Mouse (Mus musculus): ENCODE measurements around the gene Gm20662. TPM values are rescaled to one million over a fixed set of nuclear protein-coding genes. Genes with fewer than 3 reads are reported as not detected.
A peak's percentile ranks its signal among the peaks of the same experiment; 100 is the strongest.

Gm20662 gene
- total RNA-seq, 2 experiments from 2014 or later, result 1.3 TPM; not detected in 1

- no peak for DNase-seq
- intact Hi-C loops (cut with DNase I), result no loop called here
Measured at GRCm38 (mm10) chr9:108072481-108072924, 76.4 kb downstream of the Gm20662 start.

DNA sequence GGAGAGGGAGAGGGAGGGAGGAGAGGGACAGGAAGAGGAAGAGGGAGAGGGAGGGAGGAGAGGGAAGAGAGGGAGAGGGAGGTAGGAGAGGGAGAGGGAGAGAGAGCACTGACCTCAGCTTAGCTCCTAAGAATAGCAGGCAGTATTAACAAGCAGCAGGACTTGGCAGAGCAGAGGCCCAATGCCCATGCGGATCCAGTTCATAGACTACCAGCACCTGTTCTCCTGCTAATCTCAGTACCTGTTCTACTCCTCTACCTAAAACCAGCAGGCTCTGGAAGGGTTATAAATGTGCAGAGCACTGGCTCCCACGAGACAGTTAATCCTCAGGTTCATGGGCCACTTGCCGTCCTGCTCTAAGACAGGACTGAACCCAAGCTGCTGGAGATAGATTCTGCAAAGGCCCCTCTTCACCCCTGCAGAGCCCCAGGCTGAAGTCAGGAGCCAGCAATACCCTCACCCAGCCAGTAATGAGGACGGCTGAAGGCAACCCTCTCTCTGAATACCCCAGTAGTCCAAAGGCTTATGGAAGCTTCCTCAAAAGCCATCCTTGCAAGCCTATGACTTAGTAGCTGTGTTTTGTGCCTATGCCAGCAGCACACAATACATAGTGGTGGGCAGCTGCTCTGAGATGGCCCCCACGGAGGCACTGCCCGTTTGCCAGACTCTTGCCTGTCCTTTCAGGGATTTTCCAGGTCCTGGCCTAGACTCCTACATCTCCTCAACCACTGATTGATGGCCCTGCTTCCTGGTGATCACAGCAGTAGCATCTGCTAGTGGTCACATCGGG is 77.2 kb downstream of the Gm20662 start:
- no peak for DNase-seq
- intact Hi-C loops (cut with DNase I), result no loop called here

DNA sequence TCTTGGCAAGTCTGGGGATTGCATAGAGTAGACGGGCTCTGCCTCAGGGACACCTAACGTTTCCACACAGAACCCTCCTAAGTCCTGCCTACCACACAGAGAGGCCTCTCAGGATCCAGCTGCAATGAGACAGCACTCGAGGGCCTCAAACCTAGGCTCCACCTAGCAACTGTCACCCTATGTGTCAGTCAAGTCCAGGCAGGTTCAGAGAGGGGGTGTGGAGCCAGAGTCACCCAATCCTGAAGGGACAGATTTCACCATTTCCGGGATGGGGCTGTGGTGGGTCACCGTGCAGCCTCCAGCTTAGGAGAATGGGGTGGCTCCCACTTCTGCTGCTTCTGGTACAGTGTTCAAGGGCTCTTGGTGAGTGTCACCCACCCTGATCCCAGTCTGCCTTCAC is 84.0 kb downstream of the Gm20662 start, which contains the start of gene Mst1:
Gene Mst1, plus strand, starts transcription at position 269 of the 400 bp plus-strand sequence.
- DNase-seq, result no peak
- intact Hi-C loops (cut with DNase I), result no loop called here

DNA sequence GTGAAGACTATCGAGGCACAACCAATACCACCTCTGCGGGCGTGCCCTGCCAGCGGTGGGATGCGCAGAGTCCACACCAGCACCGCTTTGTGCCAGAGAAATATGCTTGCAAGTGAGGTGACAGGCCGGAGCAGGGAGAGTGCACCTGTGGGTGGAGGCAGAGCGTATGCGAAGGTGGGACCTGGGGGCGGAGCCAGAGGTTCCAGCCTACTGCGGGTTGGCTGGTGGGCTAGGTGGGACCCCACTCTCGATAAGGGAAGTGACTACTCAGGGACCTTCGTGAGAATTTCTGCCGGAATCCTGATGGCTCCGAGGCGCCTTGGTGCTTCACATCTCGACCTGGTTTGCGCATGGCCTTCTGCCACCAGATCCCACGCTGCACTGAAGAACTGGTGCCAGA is 86.4 kb downstream of the Gm20662 start:
- intact Hi-C loops (cut with DNase I), result no loop called here
- DNase-seq, result no peak

DNA sequence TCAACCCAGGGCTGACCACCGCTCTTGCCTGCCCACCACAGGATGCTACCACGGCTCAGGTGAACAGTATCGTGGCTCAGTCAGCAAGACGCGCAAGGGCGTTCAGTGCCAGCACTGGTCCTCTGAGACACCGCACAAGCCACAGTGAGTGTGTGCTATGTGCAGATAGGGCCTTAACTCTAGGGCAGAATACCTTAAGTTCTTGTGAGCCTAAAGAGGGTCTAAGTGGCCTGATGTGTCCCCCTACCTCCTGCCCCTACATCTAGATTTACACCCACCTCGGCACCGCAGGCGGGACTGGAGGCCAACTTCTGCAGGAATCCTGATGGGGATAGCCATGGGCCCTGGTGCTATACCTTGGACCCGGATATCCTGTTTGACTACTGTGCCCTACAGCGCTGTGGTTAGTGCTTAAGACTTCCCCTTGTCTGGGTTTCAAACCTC is 86.9 kb downstream of the Gm20662 start, which contains the start of gene Rnf123:
Gene Rnf123, minus strand, starts transcription at position 359 of the 444 bp plus-strand sequence.
- DNase-seq, result no peak
- intact Hi-C loops (cut with DNase I), result no loop called here

DNA sequence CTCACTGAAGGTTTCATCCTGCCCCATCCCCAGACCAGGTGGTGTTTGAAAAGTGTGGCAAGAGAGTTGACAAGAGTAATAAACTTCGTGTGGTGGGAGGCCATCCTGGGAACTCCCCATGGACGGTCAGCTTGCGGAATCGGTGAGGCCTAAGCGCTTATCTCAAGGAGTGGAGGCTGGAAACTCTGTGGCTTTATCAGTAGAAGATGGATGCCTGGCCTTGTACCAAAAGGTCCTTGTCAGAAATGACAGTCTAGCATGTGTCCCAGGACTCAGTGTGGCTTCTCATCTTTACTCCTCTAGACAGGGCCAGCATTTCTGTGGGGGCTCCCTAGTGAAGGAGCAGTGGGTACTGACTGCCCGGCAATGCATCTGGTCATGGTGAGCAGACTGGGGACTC is 87.4 kb downstream of the Gm20662 start:
- no peak for DNase-seq
- intact Hi-C loops (cut with DNase I), result no loop called here

DNA sequence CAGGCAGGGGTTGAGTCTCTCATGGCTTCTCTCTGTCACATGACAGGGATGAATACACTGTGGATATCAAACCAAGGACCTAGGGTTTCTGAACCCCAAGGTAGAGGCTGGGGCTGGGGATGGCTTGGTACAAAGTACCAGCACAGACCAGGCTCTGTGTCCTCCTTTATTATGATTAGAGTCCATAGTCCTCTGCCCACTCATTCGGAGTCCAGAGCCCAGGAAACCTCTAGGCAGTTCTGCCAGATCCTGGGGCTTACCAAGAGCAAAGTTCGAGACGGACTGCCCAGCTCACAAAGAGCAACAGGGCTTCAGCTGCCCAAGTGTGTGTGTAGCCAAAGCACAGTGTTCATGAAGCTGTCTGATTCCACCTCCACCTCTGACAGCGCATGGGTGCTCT is 89.1 kb downstream of the Gm20662 start:
- DNase-seq, result no peak
- intact Hi-C loops (cut with DNase I), result no loop called here

DNA sequence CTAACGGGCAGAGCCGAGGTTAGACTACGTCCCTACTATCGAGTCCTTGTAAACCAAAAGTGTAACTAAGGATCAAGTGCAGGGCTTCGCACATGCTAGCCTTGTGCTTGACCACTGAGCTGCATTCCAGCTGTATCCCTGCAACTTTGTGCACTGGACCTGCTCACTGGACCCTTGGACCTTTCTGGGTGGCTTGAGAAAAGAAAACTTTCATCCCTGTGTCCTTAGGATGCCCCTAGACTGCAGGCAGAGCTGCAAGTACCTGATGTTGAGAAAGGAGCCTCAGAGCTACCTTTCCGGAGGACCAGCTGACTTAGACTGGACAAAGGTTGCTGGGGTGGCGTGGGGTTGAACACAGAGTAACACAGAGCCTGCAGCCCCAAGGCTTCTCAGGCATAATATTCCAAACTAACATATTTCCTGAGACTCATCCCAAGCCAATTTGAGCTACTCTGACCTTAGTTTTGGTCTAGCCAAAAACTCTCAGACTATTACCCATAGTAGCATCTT is 94.5 kb downstream of the Gm20662 start:
- no peak for DNase-seq
- intact Hi-C loops (cut with DNase I), result no loop called here

GRCm38 (mm10) chr9:108093586-108093985 is 97.4 kb downstream of the Gm20662 start:
- intact Hi-C loops (cut with DNase I), result no loop called here
- no peak for DNase-seq

DNA sequence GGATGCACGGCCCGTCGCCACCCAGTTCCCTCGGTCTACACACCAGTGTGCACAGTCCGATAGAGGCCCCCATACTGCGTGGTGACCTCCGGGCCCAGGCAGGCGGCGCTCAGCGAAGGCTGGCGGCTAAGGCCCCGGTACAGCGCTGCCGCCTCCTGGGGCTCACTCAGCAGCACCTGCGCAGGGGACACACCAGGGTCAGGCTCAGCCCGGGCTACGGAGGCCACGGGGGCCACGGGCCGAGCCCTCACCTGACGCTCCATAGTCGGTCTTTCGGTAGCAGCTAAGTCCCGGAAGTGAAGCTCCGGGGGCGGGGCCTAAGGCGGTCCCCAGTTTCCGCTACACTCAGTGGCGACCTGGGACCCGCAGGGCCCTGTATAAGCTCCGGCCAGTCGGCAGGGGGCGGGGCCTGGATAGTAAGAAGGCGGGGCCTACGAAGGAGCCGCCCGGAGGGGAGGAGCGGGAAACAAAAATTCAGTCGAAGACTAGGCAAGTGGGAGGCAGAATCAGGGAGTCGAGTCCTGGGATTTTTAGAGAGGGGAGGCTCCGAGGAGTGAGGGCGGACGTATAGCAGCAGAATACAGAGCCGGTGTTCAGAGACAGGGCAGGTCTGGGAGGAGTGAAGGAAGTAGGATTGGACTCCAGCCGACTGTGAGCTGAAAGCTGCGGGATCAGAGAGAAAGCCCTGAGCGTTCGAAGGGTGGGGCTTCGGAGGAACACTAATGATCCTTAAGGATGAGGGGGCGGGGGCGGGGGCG is 98.2 kb downstream of the Gm20662 start, which contains the start of gene Apeh:
Gene Apeh, minus strand, starts transcription at position 423 of the 758 bp plus-strand sequence.
- intact Hi-C loops (cut with DNase I), result no loop called here
- DNase-seq, result peak; percentile 96 to 97

Small RNA genes within 50 kb of the gene (microRNA-seq; reads per million reads assigned to microRNA genes)
- 0 reads per million in 2 experiments for gene Mir7088

Other genes starting within 250 kb of the Gm20662 start
- gene Rbm5, start 225.4 kb upstream of the Gm20662 start, total RNA-seq (2021), result 10 to 100 TPM; 57.8 to 66.6 TPM
- 10 to 100 TPM; 34.6 to 38.3 TPM for gene Rbm6, start 123.1 kb upstream of the Gm20662 start, total RNA-seq (2021)
- 1 to 10 TPM; 7.6 to 9.6 TPM for gene Mon1a, start 108.2 kb upstream of the Gm20662 start, total RNA-seq (2021)
- 1 to 10 TPM; 2.5 to 3.7 TPM for gene Mst1r, start 89.5 kb upstream of the Gm20662 start, total RNA-seq (2021)
- not detected for gene Actl11, start 67.9 kb upstream of the Gm20662 start, total RNA-seq (2021)
- under 1 TPM; 0.14 to 0.37 TPM for gene Camkv, start 60.7 kb upstream of the Gm20662 start, total RNA-seq (2021)
- 1 to 10 TPM; 3.3 to 4.0 TPM for gene Traip, start 46.2 kb upstream of the Gm20662 start, total RNA-seq (2021)
- 10 to 100 TPM; 13.4 to 15.7 TPM for gene Uba7, start 20.8 kb upstream of the Gm20662 start, total RNA-seq (2021)
- gene Gm20661, start 13.3 kb upstream of the Gm20662 start, total RNA-seq (2021), result under 1 TPM; 0.36 to 0.50 TPM
- gene Inka1, start 10.5 kb upstream of the Gm20662 start, total RNA-seq (2021), result 10 to 100 TPM; 23.3 to 28.0 TPM
- 1 to 10 TPM; 2.0 TPM for gene Cdhr4, start 3.9 kb upstream of the Gm20662 start, total RNA-seq (2021)
- 10 to 100 TPM; 53.4 to 55.2 TPM for gene Ip6k1, start 6.2 kb downstream of the Gm20662 start, total RNA-seq (2021)
- gene Gmppb, start 52.9 kb downstream of the Gm20662 start, total RNA-seq (2021), result 10 to 100 TPM; 10.7 to 14.7 TPM
- gene Amigo3, start 56.8 kb downstream of the Gm20662 start, total RNA-seq (2021), result 1 to 10 TPM; 1.9 to 2.2 TPM
- not detected for gene Mst1, start 84.1 kb downstream of the Gm20662 start, total RNA-seq (2021)
- gene Rnf123, start 87.0 kb downstream of the Gm20662 start, total RNA-seq (2021), result 10 to 100 TPM; 62.5 to 83.1 TPM
- 10 to 100 TPM; 44.6 to 53.1 TPM for gene Apeh, start 98.3 kb downstream of the Gm20662 start, total RNA-seq (2021)
- under 1 TPM; 0.05 to 0.07 TPM for gene Bsn, start 194.0 kb downstream of the Gm20662 start, total RNA-seq (2021)

All from heart, postnatal 10 days (tissue).